Mouse (Mus musculus) forebrain, embryonic 12.5 days (tissue): ENCODE results near the gene Cnot11. TPM values are rescaled to one million over a fixed set of nuclear protein-coding genes. Genes with fewer than 3 reads are reported as not detected.

ENCODE experiments used
- ATAC-seq: fragments of 200-750 bp; cut with Nextera tagmentation; 2 replicates; pipeline ENCODE4 v1.8.0; 2017; ENCODE audit warnings: moderate TSS enrichment; ENCODE audit not compliant: low FRiP score
- H3K27ac ChIP-seq: fragments of 300-500 bp; sonication (generic); 2 replicates; pipeline ENCODE4 v1.5.1; 2016; ENCODE audit warnings: mild to moderate bottlenecking
- H3K27me3 ChIP-seq: fragments of 300-500 bp; sonication (generic); 2 replicates; pipeline ENCODE4 v1.6.1; 2016; ENCODE audit warnings: mild to moderate bottlenecking
- H3K36me3 ChIP-seq: fragments of 300-500 bp; sonication (generic); replicated peaks from 2 replicates; pipeline ENCODE4 v1.6.1; 2016; ENCODE audit warnings: mild to moderate bottlenecking
- H3K4me1 ChIP-seq: fragments of 300-500 bp; sonication (generic); 2 replicates; pipeline ENCODE4 v1.6.1; 2016
- H3K4me2 ChIP-seq: fragments of 300-500 bp; sonication (generic); 2 replicates; pipeline ENCODE4 v1.6.1; 2016; ENCODE audit warnings: mild to moderate bottlenecking, moderate library complexity
- H3K4me3 ChIP-seq: fragments of 300-500 bp; sonication (generic); replicated peaks from 2 replicates; pipeline ENCODE4 v1.5.1; 2016; ENCODE audit warnings: mild to moderate bottlenecking
- H3K9ac ChIP-seq: fragments of 300-500 bp; sonication (generic); 2 replicates; pipeline ENCODE4 v1.6.1; 2016; ENCODE audit warnings: mild to moderate bottlenecking
- H3K9me3 ChIP-seq: fragments of 300-500 bp; sonication (generic); 2 replicates; pipeline ENCODE4 v1.6.1; 2016
- WGBS: fragments of 180-500 bp; shearing (Covaris S2); methylation state at CpG from one replicate; pipeline ENCODE4 v1.1.7; 2016; 5-methylcytosine and 5-hydroxymethylcytosine counted together
- polyA plus RNA-seq: library from polyadenylated mRNA; unstranded; fragments of >200 nt; fragmentation: Nextera tagmentation; extraction: Ambion mirVana; gene quantifications from 2 replicates; pipeline ENCODE4 v1.2.1, GENCODE M21; 2016

Cnot11 gene
- polyA plus RNA-seq, result 23.1 and 24.1 TPM in 2 replicates

DNA sequence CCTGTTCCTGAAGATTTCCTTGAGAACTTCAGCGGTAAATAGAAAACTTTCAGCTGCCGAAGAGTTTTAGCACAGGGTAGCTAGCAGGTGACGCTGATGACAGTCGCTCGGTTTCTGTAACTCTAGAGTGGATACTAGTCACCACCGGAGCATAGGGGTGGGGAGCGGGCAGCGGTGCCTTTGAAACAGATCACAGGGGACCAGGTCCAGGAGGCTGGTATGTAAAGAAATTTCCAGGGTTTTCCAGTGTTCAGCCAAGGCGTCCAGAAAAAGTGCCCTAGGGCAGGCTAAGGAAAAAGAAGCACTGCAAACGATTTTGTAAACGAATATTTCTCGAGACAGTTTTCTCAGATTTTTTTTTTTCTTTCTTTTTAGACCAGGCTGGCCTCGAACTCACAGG lies at the start of gene Cnot11:
Gene Cnot11 (plus strand): TSS at position 162 of the 400 bp plus-strand sequence.
- 37% methylated on average over 13 of the region's 13 CpGs for WGBS
- H3K4me1 ChIP-seq, result peaks cover 13% of the 10 kb centered on the region
- peak within 1 kb of the TSS; percentile 90 for H3K4me2 ChIP-seq
- peak within 1 kb of the TSS; percentile 97 for H3K4me3 ChIP-seq
- peak within 1 kb of the TSS; percentile 94 for H3K27ac ChIP-seq
- H3K9ac ChIP-seq, result peak within 1 kb of the TSS; percentile 98
- no peak for ATAC-seq
- no peaks in the 10 kb centered on the region for H3K27me3 ChIP-seq
- peaks cover 19% of the 10 kb centered on the region for H3K36me3 ChIP-seq
- no peaks in the 10 kb centered on the region for H3K9me3 ChIP-seq

GRCm38 (mm10) chr1:39487370-39487769 lies 47.4 kb upstream of the Cnot11 start:
- Histone ChIP-seq H3K27me3 (no peaks in the 10 kb centered on the region), H3K9me3 (no peaks in the 10 kb centered on the region), H3K9ac (no peak overlapping the region), H3K27ac (no peak overlapping the region), H3K4me2 (no peak overlapping the region), H3K4me3 (no peak overlapping the region), H3K4me1 (peaks cover 7% of the 10 kb centered on the region), H3K36me3 (no peaks in the 10 kb centered on the region)
- WGBS, result 78% methylated on average over 3 of the region's 3 CpGs
- ATAC-seq, result no peak

GRCm38 (mm10) chr1:39493165-39493564 lies 41.6 kb upstream of the Cnot11 start:
- 89% methylated on average over 5 of the region's 5 CpGs for WGBS
- Histone ChIP-seq H3K27me3 (no peaks in the 10 kb centered on the region), H3K27ac (no peak overlapping the region), H3K4me1 (no peaks in the 10 kb centered on the region), H3K4me3 (no peak overlapping the region), H3K9me3 (no peaks in the 10 kb centered on the region), H3K36me3 (no peaks in the 10 kb centered on the region), H3K4me2 (no peak overlapping the region), H3K9ac (no peak overlapping the region)
- ATAC-seq, result no peak

DNA sequence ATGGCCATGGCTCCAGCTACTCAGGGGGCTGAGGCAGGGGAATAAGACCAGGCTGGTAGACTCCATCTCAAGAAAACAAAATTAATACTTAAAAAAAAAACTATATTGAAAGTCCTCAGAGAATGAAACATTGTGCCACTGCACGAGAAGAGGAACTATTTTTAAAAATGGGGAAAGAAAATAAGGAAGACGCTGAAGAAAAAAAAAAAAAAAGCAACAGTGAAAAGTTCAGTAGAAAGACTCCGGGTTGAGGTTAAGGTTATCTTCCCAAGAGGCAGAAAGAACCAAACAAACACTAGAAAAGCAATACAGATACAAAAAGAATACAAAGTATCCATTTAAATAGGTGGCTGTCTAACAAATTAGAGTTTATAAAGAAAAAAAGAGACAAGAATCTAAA lies 41.1 kb upstream of the Cnot11 start:
- H3K4me3 ChIP-seq, result no peak overlapping the region
- no peaks in the 10 kb centered on the region for H3K36me3 ChIP-seq
- H3K27ac ChIP-seq, result no peak overlapping the region
- no peaks in the 10 kb centered on the region for H3K27me3 ChIP-seq
- H3K9me3 ChIP-seq, result no peaks in the 10 kb centered on the region
- 82% methylated on average over 3 of the region's 3 CpGs for WGBS
- no peak overlapping the region for H3K9ac ChIP-seq
- no peak for ATAC-seq
- H3K4me2 ChIP-seq, result no peak overlapping the region
- no peaks in the 10 kb centered on the region for H3K4me1 ChIP-seq

DNA sequence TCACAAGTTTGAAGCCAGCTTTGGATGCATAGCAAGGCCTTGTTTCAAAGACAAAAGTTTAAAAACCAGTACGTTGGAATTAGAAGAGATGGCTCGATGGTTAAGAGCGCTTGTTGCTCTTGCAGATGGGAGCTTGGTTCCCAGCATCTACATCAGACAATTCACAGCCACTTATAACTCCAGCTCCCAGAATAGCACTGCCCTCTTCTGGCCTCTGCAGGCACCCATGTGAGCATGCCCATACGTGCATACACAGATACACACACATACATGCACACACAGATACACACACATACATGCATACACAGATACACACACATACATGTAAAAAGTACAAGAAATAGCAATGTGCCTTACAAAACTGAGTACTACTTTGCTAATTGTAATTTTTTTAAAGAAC lies 37.8 kb upstream of the Cnot11 start:
- H3K4me3 ChIP-seq, result no peak overlapping the region
- H3K9me3 ChIP-seq, result no peaks in the 10 kb centered on the region
- ATAC-seq, result no peak
- no peaks in the 10 kb centered on the region for H3K36me3 ChIP-seq
- H3K4me2 ChIP-seq, result no peak overlapping the region
- H3K9ac ChIP-seq, result no peak overlapping the region
- no peaks in the 10 kb centered on the region for H3K27me3 ChIP-seq
- H3K4me1 ChIP-seq, result no peaks in the 10 kb centered on the region
- 93% methylated on average over 4 of the region's 4 CpGs for WGBS
- H3K27ac ChIP-seq, result no peak overlapping the region

- Histone ChIP-seq H3K27me3 (no peaks in the 10 kb centered on the region), H3K36me3 (no peaks in the 10 kb centered on the region), H3K9me3 (no peaks in the 10 kb centered on the region), H3K27ac (no peak overlapping the region), H3K9ac (no peak overlapping the region), H3K4me3 (no peak overlapping the region), H3K4me1 (no peaks in the 10 kb centered on the region), H3K4me2 (no peak overlapping the region)
- ATAC-seq, result no peak
- WGBS, result 90% methylated on average over 11 of the region's 11 CpGs
Observed at GRCm38 (mm10) chr1:39497748-39498147, 37.0 kb upstream of the Cnot11 start.

- Histone ChIP-seq H3K36me3 (no peaks in the 10 kb centered on the region), H3K9me3 (no peaks in the 10 kb centered on the region)
- ATAC-seq, result 0 out of 2 replicates have a peak, but pooled peaks have one; percentile 17
Observed at GRCm38 (mm10) chr1:39499485-39499941, 35.3 kb upstream of the Cnot11 start.

GRCm38 (mm10) chr1:39502817-39503633 lies 31.8 kb upstream of the Cnot11 start:
- no peak overlapping the region for H3K27ac ChIP-seq
- no peak for ATAC-seq
- no peaks in the 10 kb centered on the region for H3K27me3 ChIP-seq
- no peaks in the 10 kb centered on the region for H3K4me1 ChIP-seq
- H3K9me3 ChIP-seq, result no peaks in the 10 kb centered on the region
- H3K36me3 ChIP-seq, result no peaks in the 10 kb centered on the region
- H3K9ac ChIP-seq, result no peak overlapping the region
- H3K4me2 ChIP-seq, result no peak overlapping the region
- WGBS, result 85% methylated on average over 17 of the region's 17 CpGs
- H3K4me3 ChIP-seq, result no peak overlapping the region

More at GRCm38 (mm10) chr1:39499485-39499941, 35.3 kb upstream of the Cnot11 start:
- H3K4me2 ChIP-seq, result no peak overlapping the region
- H3K9ac ChIP-seq, result no peak overlapping the region
- no peaks in the 10 kb centered on the region for H3K27me3 ChIP-seq
- no peak overlapping the region for H3K4me3 ChIP-seq
- H3K4me1 ChIP-seq, result no peaks in the 10 kb centered on the region
- no peak overlapping the region for H3K27ac ChIP-seq
- 92% methylated on average over 2 of the region's 2 CpGs for WGBS

DNA sequence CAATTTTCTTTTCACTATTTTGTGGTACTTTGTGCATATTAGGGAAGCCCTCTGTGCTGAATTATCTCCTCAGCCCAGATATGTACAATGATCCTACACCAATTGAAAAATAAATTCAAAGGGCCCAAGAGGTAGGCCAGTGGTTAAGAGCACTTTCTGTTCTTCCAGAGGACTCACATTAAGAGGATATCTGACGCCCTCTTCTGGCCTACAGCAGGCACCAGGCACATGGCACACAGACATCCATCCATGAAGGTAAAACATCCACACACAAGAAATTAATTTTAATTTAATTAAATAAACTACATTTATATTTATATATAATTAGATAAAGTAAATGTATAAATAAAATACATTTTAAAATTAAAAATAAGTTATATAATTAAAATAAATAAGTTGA lies 30.5 kb upstream of the Cnot11 start:
- H3K9me3 ChIP-seq, result no peaks in the 10 kb centered on the region
- H3K9ac ChIP-seq, result no peak overlapping the region
- ATAC-seq, result no peak
- 11% methylated on average over 1 of the region's 1 CpGs for WGBS
- no peak overlapping the region for H3K27ac ChIP-seq
- no peak overlapping the region for H3K4me2 ChIP-seq
- no peaks in the 10 kb centered on the region for H3K4me1 ChIP-seq
- no peaks in the 10 kb centered on the region for H3K27me3 ChIP-seq
- H3K36me3 ChIP-seq, result no peaks in the 10 kb centered on the region
- H3K4me3 ChIP-seq, result no peak overlapping the region

DNA sequence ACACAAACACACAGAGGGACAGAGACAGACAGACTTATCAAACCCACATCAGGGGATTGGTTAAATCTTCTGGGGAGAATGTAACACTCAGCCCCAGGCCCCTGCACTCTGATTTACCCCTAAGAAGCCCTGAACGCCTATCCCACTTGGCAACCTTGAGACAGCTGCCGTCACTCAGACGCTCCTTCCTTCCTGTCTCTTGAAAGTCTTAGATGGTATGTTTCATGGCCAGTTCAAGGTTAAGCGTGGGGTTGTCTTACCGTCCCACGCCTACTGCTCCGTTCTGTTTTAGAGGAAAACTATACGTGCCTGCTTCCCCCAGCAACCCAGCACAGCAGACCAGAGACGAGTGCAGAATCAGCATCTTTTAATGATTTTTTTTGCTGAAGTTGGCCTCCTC lies 29.2 kb upstream of the Cnot11 start:
- Histone ChIP-seq H3K27me3 (no peaks in the 10 kb centered on the region), H3K9me3 (no peaks in the 10 kb centered on the region), H3K4me1 (no peaks in the 10 kb centered on the region), H3K4me2 (no peak overlapping the region), H3K36me3 (no peaks in the 10 kb centered on the region), H3K4me3 (no peak overlapping the region), H3K9ac (no peak overlapping the region), H3K27ac (no peak overlapping the region)
- 81% methylated on average over 9 of the region's 9 CpGs for WGBS
- no peak for ATAC-seq

- H3K4me1 ChIP-seq, result no peaks in the 10 kb centered on the region
- no peak overlapping the region for H3K27ac ChIP-seq
- ATAC-seq, result no peak
- 89% methylated on average over 8 of the region's 8 CpGs for WGBS
- no peak overlapping the region for H3K4me3 ChIP-seq
- no peaks in the 10 kb centered on the region for H3K36me3 ChIP-seq
- H3K4me2 ChIP-seq, result no peak overlapping the region
- H3K9me3 ChIP-seq, result no peaks in the 10 kb centered on the region
- no peaks in the 10 kb centered on the region for H3K27me3 ChIP-seq
- no peak overlapping the region for H3K9ac ChIP-seq
Observed at GRCm38 (mm10) chr1:39511775-39512174, 23.0 kb upstream of the Cnot11 start.

- no peak overlapping the region for H3K27ac ChIP-seq
- no peaks in the 10 kb centered on the region for H3K9me3 ChIP-seq
- no peak overlapping the region for H3K4me2 ChIP-seq
- ATAC-seq, result no peak
- no peaks in the 10 kb centered on the region for H3K27me3 ChIP-seq
- WGBS, result 67% methylated on average over 1 of the region's 1 CpGs
- no peaks in the 10 kb centered on the region for H3K4me1 ChIP-seq
- H3K9ac ChIP-seq, result no peak overlapping the region
- no peak overlapping the region for H3K4me3 ChIP-seq
- H3K36me3 ChIP-seq, result no peaks in the 10 kb centered on the region
Observed at GRCm38 (mm10) chr1:39512183-39512582, 22.6 kb upstream of the Cnot11 start.
